Mouse (Mus musculus) E14TG2a.4 (cell line): ENCODE measurements around the gene Dolpp1.

ENCODE experiments used
- CTCF ChIP-seq: conservative IDR thresholded peaks from 2 replicates; pipeline ENCODE4 v1.5.1; 2014; ENCODE audit warnings: low read length
- NANOG ChIP-seq: IDR thresholded peaks from 2 replicates; pipeline ENCODE4 v1.6.1; 2014; ENCODE audit warnings: borderline replicate concordance, low read length, mixed read lengths
- POU5F1 ChIP-seq: IDR thresholded peaks from 2 replicates; pipeline ENCODE4 v1.6.1; 2014; ENCODE audit warnings: low read length, borderline replicate concordance

- TF ChIP-seq CTCF (peak; percentile 93), POU5F1 (no peak), NANOG (no peak)
Measured at GRCm38 (mm10) chr2:30440701-30441517, 48.9 kb downstream of the Dolpp1 start.
